Mouse (Mus musculus): ENCODE measurements around the gene Mob1b.

DNA sequence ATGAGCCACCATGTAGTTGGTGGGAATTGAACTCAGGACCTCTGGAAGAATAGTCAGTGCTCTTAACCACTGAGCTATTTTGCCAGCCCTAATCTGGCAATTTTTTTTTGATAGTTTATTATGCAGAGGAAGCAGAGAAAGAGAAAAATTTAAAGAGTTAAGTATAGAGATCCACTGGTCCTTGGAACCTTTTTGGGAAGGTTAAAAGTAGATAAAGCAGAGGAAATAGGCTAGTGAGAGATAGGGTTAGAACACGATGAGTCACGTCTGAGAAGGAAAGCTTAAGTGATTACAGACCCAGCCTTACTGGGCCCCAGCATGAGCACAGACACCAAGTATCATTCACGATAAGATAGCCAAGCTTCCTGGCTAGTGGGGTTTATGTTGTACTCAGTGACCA is 3.4 kb downstream of the Mob1b start:
- TF ChIP-seq HCFC1 (IDR thresholded peaks at IDR 0.05; ENCODE audit: borderline replicate concordance, insufficient read depth, low read length) (no peak), MAFK (IDR thresholded peaks at IDR 0.05; ENCODE audit: insufficient read depth, low read depth, low read length) (no peak), CHD2 (IDR thresholded peaks at IDR 0.05; ENCODE audit: low read depth, low read length) (no peak)

Data from ES-E14 (cell line).